Mouse (Mus musculus): Measurements from ENCODE around the gene Surf4. TPM values are rescaled to one million over a fixed set of nuclear protein-coding genes. Genes with fewer than 3 reads are reported as not detected.

The Surf4 gene
- polyA plus RNA-seq (2012; rRNA removed), result 357 and 417 TPM in 2 replicates

GRCm38 (mm10) chr2:26933304-26934055 lies at the start of gene Surf4, which contains the start of gene Stkld1:
TSS of gene Surf4 (minus strand) at chr2:26933928.
TSS of gene Stkld1 (plus strand) at chr2:26934047.
- DNase-seq (ENCODE audit: low read depth), result no peak

GRCm38 (mm10) chr2:26980361-26980760 lies 46.6 kb upstream of the Surf4 start:
- no peak for DNase-seq (ENCODE audit: low read depth)

- DNase-seq (ENCODE audit: low read depth), result no peak
Measured at GRCm38 (mm10) chr2:26973960-26974359, 40.2 kb upstream of the Surf4 start.

DNA sequence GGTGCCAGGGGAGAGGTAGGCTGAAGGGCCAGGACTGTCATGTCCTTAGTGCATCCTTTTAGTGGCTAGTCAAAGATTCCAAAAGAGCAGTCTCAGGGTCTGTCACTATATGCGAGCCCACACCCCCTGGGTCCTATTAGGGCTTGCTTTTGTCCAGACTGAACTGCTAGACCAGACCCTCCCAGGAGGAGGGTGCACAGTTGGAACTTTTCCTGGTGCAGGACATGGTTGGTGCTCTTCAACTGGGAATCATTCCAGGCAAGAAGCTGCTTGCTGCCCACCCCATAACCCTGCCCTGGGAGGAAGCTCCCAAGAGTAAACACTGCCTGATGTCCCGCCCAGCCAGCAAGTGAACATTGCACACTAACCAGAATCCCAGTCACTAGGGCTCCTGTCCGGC lies 39.4 kb upstream of the Surf4 start, which contains the start of gene Adamts13:
Gene Adamts13 (plus strand): TSS at position 301 of the 400 bp plus-strand sequence.
- DNase-seq (ENCODE audit: low read depth), result no peak

DNA sequence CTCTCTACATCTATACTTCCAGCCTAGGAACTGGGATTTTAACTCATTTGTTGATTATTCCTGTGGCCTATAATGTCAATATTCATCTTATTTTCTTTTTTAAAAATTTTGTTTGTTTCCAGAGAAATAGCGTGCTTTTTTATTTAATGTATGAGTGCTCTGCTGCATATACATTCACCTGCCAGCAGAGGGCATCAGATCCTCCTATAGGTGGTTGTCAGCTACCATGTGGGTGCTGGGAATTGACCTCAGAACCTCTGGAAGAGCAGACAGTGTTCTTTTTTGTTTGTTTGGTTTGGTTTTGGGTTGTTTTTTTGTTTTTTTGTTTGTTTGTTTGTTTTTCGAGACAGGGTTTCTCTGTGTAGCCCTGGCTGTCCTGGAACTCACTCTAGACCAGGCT lies 33.5 kb upstream of the Surf4 start:
- no peak for DNase-seq (ENCODE audit: low read depth)

- no peak for DNase-seq (ENCODE audit: low read depth)
Measured at GRCm38 (mm10) chr2:26964724-26965370, 31.1 kb upstream of the Surf4 start.

- no peak for DNase-seq (ENCODE audit: low read depth)
Measured at GRCm38 (mm10) chr2:26963923-26964723, 30.4 kb upstream of the Surf4 start, which contains the start of gene Rexo4. TSS of gene Rexo4 (minus strand) at chr2:26964386.

DNA sequence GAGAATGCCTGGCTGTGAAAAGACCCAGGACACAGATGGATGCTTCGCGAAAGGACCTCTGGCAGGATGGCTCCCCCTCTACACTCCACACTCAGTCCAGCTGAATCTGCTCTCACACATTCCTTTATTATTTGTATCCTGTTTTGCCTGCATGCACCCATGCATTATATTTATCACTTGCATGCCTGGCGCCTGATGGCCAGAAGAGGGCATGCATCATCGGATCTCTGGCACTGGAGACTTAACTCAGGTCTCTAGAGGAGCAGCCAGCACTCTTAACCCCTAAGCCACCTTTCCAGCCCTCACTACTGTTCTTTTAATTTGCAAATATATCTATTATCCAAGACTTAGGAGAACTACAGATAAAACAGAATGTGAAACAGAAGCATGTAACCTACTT lies 27.0 kb upstream of the Surf4 start:
- DNase-seq (ENCODE audit: low read depth), result no peak

GRCm38 (mm10) chr2:26957488-26957859 lies 23.7 kb upstream of the Surf4 start:
- no peak for DNase-seq (ENCODE audit: low read depth)

DNA sequence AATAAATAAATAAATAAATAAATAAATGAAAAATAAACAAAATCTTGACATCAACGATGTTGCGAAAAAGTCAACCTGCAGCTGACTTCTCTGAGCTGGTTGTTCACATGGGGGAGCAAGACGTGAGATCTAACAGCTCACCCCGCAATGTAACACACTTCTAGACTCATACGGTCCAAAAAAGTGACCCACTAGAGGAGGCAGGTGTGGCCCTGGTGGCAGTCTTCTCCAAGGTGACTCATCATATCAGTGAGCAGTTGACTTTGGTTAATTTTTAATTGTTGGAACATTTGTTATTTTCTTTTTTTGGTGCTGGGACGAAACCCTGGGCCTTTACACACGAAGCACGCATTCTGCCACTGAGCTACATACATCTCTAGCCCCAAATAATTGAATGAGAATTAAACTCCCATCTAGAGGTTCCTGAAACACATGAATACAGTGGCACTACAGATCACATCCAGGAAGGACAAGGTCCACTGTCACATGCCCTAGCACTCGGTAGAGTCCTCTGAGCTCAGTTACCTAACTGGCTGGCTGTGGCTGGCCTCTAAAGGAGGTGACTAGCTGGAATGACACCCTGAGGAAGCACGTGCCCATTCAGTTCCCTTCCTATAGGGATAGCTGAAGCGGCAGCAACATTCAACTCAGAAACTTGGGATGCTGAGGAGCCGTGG lies 23.2 kb upstream of the Surf4 start:
- no peak for DNase-seq (ENCODE audit: low read depth)

DNA sequence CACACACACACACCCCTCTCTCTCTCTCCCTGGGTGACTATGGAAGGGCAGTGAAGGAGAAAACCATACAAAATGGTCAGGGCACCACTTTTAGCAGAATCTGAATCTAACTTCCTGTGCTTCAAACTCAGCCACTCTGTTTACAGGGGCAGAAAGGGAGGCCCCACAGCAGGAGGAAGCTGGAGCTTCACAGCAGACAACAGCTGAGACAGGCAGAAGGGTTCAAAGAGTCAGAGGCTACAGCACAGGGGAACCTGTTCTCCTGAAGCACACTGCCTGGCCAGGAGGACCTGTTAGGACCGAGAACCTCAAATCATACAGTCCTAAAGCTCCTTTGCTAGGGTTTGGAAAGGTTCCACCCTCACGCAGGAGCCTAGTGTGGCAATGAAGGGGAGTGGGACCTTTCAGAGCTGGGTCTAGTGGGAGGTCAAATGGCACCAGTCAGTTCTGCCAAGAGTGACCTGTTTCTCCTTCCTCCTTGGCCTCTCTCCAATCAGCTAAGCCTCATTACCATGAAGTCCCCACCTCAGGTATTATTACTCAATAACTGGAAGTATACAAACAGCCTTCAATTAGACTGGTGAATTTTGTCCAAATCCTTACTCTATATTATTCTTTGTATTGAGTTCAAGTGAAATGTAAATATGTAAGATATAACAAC lies 21.1 kb upstream of the Surf4 start:
- no peak for DNase-seq (ENCODE audit: low read depth)

GRCm38 (mm10) chr2:26952866-26953265 lies 19.1 kb upstream of the Surf4 start:
- DNase-seq (ENCODE audit: low read depth), result no peak

- no peak for DNase-seq (ENCODE audit: low read depth)
Measured at GRCm38 (mm10) chr2:26952193-26952592, 18.5 kb upstream of the Surf4 start.

- no peak for DNase-seq (ENCODE audit: low read depth)
Measured at GRCm38 (mm10) chr2:26951346-26951905, 17.7 kb upstream of the Surf4 start.

GRCm38 (mm10) chr2:26950411-26950810 lies 16.7 kb upstream of the Surf4 start:
- no peak for DNase-seq (ENCODE audit: low read depth)

DNA sequence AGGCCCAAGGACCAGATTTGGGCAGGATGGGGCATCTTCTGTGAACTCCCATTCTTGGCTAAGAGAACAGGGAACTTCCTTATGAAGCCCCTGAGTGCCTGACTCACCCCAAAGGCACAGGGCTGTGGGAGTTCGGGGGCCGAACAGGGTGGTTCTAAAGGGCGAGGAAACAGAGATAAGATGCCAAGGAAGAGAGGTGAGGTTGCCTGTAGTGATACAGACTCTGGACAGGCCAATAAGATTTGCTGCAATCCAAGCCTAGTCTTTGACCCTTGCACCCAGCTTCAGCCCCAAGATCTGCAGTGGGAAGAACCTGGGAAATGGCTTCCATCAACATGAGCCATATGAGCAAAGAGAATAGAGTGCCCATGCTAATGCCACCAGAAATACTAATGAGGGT lies 9.5 kb upstream of the Surf4 start:
- DNase-seq (ENCODE audit: low read depth), result no peak

DNA sequence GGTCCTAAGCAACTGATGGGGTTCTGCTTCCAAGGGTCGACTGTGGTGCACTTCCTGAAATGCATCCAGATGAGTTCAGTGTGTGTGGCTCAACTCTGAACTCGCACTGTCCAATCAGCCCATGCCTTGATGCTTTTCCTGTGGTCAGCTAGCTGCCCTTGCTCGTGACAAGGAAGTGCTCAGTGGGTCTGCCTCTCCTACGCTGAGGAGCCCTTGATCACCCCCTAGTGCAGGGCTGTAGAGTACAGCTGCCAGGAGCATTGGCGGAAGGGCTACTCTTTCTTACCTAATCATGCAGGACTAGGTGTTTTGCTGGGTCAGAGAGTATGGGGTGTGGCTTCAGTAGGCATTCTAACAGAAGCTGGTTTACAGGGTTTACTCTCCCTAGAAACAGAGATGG lies 7.8 kb upstream of the Surf4 start:
- DNase-seq (ENCODE audit: low read depth), result no peak

DNA sequence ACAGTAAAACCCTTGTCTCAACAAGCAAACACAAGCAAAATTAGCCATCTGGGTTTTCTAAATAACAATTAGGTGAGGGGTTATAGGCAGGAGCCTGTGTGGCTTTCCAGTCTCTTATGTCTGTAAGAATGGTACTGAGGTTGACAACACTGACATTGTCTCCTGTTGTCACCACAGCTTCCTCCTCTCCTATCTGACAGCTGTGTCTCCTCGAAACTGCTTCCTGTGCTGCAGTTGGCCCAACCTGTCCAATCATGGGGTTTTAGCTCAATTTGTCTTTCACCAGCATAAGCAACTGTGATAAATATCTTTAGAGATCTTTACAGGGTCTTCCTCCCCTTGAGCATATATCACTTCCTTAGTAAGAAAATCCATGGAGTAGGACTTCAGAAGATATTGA lies 2.7 kb upstream of the Surf4 start:
- DNase-seq (ENCODE audit: low read depth), result no peak

GRCm38 (mm10) chr2:26935286-26935685 lies 1.6 kb upstream of the Surf4 start:
- no peak for DNase-seq (ENCODE audit: low read depth)

GRCm38 (mm10) chr2:26932473-26933303 lies 1.0 kb downstream of the Surf4 start:
- DNase-seq (ENCODE audit: low read depth), result no peak
